Mouse (Mus musculus) thymus, adult 2 months (tissue): Measurements from ENCODE around the gene Tmem120b.

ENCODE experiments used
- CTCF ChIP-seq: fragments of 200-500 bp; IDR thresholded peaks from 2 replicates; pipeline ENCODE4 v1.5.1; 2012; ENCODE audit warnings: mild to moderate bottlenecking, control low read depth, low read length, moderate library complexity, borderline replicate concordance; ENCODE audit not compliant: control insufficient read depth, poor library complexity, insufficient read depth; ENCODE audit errors: extremely low read depth
- POLR2A ChIP-seq: fragments of 200-500 bp; IDR thresholded peaks from 2 replicates; pipeline ENCODE4 v1.6.1; 2012; ENCODE audit warnings: mild to moderate bottlenecking, low read length, control low read depth, moderate library complexity; ENCODE audit not compliant: control insufficient read depth, poor library complexity, insufficient read depth; ENCODE audit errors: extremely low read depth

GRCm38 (mm10) chr5:123079568-123079967 lies 11.4 kb downstream of the Tmem120b start:
- TF ChIP-seq CTCF, result no peak
- no peak for TF ChIP-seq POLR2A
